Mouse (Mus musculus): ENCODE data around the gene Dqx1. TPM values are rescaled to one million over a fixed set of nuclear protein-coding genes. Genes with fewer than 3 reads are reported as not detected.

Dqx1 gene
- polyA plus RNA-seq, 1 experiment from 2014 or later = 0.23 TPM

GRCm38 (mm10) chr6:83098411-83098810 is 40.8 kb downstream of the Dqx1 start:
- H3K79me2 ChIP-seq (ENCODE audit: inconsistent target) = peaks cover 11% of the 10 kb centered on the region
- WGBS (ENCODE audit: missing documents) = 92% methylated on average over 2 of the region's 2 CpGs
- no peak overlapping the region for H3K4me3 ChIP-seq (ENCODE audit: inconsistent target)
- no peak overlapping the region for H3K27ac ChIP-seq
- H3K36me3 ChIP-seq (ENCODE audit: inconsistent target) = no peaks in the 10 kb centered on the region

- Histone ChIP-seq H3K36me3 (ENCODE audit: inconsistent target) (peaks cover 15% of the 10 kb centered on the region; the same call in 1 of the 2 replicates), H3K27ac (peak within 1 kb of the TSS; percentile 37), H3K4me3 (ENCODE audit: inconsistent target) (peak within 1 kb of the TSS; percentile 39), H3K79me2 (ENCODE audit: inconsistent target) (peaks cover 13% of the 10 kb centered on the region)
- under 1% methylated on average over 25 of the region's 25 CpGs for WGBS (ENCODE audit: missing documents)
Measured at GRCm38 (mm10) chr6:83101316-83101687, 43.7 kb downstream of the Dqx1 start, which contains the start of the genes Ccdc142 and Gm42688. Gene Ccdc142, plus strand, starts transcription at chr6:83101601. Gene Gm42688, plus strand, starts transcription at chr6:83101617.

DNA sequence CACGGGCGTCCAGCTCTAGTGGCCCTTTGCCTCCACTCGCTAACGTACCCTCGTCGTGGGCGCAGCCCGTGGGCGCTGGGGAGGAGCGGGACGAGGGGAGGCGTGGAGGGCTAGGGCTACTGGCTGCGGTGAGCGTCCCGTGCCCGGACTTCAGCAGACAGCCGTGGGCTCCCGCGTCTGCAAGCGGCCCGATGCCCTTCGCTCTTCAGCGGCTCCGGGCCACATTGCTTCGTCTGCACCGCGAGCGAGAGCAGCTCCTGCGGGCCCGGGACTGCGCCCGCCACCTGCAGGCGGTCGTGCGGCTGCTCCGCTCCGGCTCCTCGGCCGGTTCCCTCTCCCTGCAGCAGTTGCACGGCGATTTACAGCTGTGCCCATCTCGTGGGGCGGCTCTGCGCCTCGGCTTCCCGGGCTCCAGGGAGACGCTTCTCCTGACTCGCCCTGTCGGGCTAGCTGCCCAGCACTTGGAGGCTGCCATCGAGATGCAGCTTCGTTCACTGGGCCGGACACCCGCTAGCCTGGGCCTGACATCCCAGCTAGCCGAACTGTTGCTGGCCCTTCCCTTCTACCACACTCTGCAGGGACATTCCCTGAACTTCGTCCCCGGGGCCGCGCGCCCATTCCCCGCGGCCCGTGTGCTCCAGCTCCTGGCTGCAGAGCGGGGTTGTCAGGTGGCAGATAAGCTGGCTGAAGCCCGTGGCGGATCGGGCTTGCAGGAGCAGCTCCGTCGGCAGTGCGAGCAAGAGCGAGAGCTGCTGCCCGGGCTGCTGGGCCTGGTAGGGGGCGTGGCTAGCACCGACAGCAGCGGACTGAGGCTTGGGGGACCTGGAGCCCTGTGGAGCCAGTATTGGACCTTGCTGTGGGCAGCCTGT is 44.3 kb downstream of the Dqx1 start:
- Histone ChIP-seq H3K36me3 (ENCODE audit: inconsistent target) (peaks cover 15% of the 10 kb centered on the region; the same call in 1 of the 2 replicates), H3K27ac (peak overlapping the region; percentile 37; the same call in 1 of the 2 replicates), H3K79me2 (ENCODE audit: inconsistent target) (peaks cover 13% of the 10 kb centered on the region), H3K4me3 (ENCODE audit: inconsistent target) (peak overlapping the region; percentile 39)
- 1% methylated on average over 57 of the region's 74 CpGs for WGBS (ENCODE audit: missing documents)

DNA sequence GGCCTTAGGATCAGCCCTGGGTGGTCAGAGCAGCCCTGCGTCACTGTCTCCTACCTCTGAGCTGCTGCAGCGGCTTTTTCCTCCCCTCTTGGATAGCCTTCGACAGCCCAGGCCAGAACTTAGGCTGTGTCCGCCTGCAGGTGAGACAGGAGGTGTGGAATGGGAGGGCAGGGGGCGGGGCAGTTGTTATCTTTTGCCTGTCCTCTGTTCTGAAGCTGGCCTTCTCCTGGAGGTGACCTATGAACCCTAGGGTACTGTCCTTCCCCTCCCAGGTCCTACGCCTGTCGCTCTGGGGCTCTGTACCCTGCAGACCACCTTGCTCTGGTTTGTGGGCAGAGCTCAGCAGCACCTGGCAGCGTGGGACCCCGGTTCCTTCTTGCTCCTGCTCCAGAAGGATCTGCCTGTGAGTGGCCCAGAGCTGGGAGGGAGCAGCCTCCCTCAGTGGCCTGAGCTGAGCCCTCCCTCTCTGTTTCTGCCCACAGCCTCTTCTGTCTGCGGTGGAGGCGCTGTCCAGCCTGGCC is 45.5 kb downstream of the Dqx1 start:
- no peak overlapping the region for H3K27ac ChIP-seq
- WGBS (ENCODE audit: missing documents) = 87% methylated on average over 11 of the region's 11 CpGs
- H3K36me3 ChIP-seq (ENCODE audit: inconsistent target) = peaks cover 18% of the 10 kb centered on the region; the same call in 1 of the 2 replicates
- no peak overlapping the region for H3K4me3 ChIP-seq (ENCODE audit: inconsistent target)
- H3K79me2 ChIP-seq (ENCODE audit: inconsistent target) = peaks cover 13% of the 10 kb centered on the region

GRCm38 (mm10) chr6:83104158-83104557 is 46.5 kb downstream of the Dqx1 start:
- H3K27ac ChIP-seq = no peak overlapping the region
- whole genome bisulfite sequencing (ENCODE audit: missing documents) = 93% methylated on average over 3 of the region's 4 CpGs
- H3K4me3 ChIP-seq (ENCODE audit: inconsistent target) = no peak overlapping the region
- H3K79me2 ChIP-seq (ENCODE audit: inconsistent target) = peaks cover 14% of the 10 kb centered on the region
- peaks cover 18% of the 10 kb centered on the region; the same call in 1 of the 2 replicates for H3K36me3 ChIP-seq (ENCODE audit: inconsistent target)

DNA sequence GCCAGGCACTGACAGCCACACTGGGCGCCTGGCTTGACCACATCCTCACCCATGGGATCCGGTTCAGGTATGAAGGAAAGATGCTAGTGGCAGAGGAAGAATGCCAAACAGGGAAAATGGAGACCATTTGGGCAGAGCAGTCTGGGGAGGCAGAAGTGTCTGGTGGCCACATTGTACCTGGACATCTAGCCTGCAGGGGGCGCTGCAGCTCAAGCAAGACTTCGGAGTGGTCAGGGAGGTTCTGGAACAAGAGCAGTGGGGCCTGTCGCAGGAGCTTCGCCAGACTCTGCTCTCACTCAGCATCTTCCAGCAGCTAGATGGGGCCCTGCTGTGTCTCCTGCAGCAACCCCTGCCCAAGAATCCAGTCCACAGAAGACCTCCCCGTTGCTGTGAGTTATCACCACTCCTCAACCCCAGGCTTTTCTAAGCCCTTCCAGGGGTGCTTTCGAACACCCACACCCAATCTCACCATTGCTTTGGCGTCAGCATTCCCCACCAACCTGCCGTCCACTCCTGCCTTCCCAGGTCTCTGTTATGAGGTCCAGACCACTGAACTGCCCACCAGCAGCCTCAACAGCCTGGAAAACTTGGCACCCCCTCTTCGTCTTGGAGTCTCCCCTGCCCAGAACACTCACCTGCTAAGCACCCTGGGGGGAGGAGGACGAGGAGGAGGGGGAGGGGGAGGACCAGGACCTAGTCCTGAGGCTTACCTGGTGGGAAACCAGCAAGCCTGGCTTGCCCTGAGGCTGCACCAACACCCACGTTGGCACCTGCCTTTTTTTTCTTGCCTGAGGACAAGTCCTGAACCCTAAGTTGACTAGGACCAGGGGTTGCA is 50.1 kb downstream of the Dqx1 start:
- Histone ChIP-seq H3K4me3 (ENCODE audit: inconsistent target) (peak overlapping the region; percentile 87; the same call in 1 of the 2 replicates), H3K79me2 (ENCODE audit: inconsistent target) (peaks cover 27% of the 10 kb centered on the region), H3K36me3 (ENCODE audit: inconsistent target) (peaks cover 18% of the 10 kb centered on the region; the same call in 1 of the 2 replicates), H3K27ac (0 out of 2 replicates have a peak overlapping the region, but pooled peaks have one; percentile 65)
- WGBS (ENCODE audit: missing documents) = 53% methylated on average over 13 of the region's 13 CpGs

DNA sequence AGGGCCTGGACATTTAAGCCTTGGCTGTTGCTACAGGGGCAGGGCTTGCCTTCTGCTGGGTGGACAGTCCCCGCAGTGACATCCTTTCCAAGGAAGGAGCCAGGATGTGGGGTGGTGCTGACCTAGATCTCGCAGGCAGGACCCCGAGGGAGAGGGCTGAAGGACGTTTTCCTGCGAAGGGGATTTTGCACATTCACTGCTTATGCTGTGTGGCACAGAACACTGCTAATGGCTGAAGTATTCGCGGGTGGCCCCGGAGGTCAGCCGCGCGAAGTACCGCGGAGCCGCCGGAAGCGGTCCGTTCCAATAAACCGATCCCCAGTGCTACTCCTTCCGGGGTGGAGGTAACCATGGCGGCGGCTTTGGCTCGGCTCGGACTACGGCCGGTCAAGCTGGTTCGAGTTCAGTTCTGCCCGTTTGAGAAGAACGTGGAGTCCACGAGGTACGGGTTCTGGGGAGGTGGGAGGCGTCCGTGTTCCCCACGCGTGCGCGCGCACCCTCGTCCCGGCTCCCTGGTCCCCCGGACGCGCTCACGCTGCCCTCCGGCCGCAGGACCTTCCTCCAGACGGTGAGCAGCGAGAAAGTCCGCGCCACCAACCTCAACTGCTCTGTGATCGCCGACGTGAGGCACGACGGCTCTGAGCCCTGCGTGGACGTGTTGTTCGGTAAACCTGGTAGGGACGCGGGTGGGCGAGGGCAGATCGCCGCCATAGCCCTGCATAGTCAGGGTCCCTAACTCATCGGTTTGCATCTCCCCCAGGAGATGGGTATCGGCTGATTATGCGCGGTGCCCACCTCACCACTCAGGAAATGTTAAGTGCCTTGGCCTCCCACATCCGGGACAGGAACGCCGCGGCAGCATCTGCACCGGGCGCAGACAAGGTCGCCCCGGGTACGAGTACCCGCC is 51.4 kb downstream of the Dqx1 start, which contains the start of gene Mrpl53:
TSS of gene Mrpl53 (plus strand) at position 279 of the 907 bp plus-strand sequence.
- under 1% methylated on average over 61 of the region's 76 CpGs for WGBS (ENCODE audit: missing documents)
- Histone ChIP-seq H3K4me3 (ENCODE audit: inconsistent target) (peak within 1 kb of the TSS; percentile 87), H3K27ac (peak within 1 kb of the TSS; percentile 65), H3K79me2 (ENCODE audit: inconsistent target) (peaks cover 25% of the 10 kb centered on the region; the same call in 1 of the 2 replicates), H3K36me3 (ENCODE audit: inconsistent target) (peaks cover 16% of the 10 kb centered on the region; the same call in 1 of the 2 replicates)

- no peak overlapping the region for H3K27ac ChIP-seq
- 88% methylated on average over 4 of the region's 4 CpGs for WGBS (ENCODE audit: missing documents)
Measured at GRCm38 (mm10) chr6:83111510-83112136, 54.0 kb downstream of the Dqx1 start.

GRCm38 (mm10) chr6:83115011-83115671 is 57.5 kb downstream of the Dqx1 start, which contains the start of gene Mogs:
Gene Mogs, plus strand, starts transcription at chr6:83115496.
- H3K79me2 ChIP-seq (ENCODE audit: inconsistent target) = peaks cover 32% of the 10 kb centered on the region; the same call in 1 of the 2 replicates
- no peaks in the 10 kb centered on the region for H3K36me3 ChIP-seq (ENCODE audit: inconsistent target)
- WGBS (ENCODE audit: missing documents) = under 1% methylated on average over 58 of the region's 58 CpGs
- peak within 1 kb of the TSS; percentile 83 for H3K4me3 ChIP-seq (ENCODE audit: inconsistent target)
- peak within 1 kb of the TSS; percentile 72 for H3K27ac ChIP-seq

More at GRCm38 (mm10) chr6:83111510-83112136, 54.0 kb downstream of the Dqx1 start:
- H3K4me3 ChIP-seq (ENCODE audit: inconsistent target) = no peak overlapping the region
- H3K36me3 ChIP-seq (ENCODE audit: inconsistent target) = peaks cover 3% of the 10 kb centered on the region; the same call in 1 of the 2 replicates
- H3K79me2 ChIP-seq (ENCODE audit: inconsistent target) = peaks cover 42% of the 10 kb centered on the region; the same call in 1 of the 2 replicates

- peaks cover 25% of the 10 kb centered on the region; the same call in 1 of the 2 replicates for H3K79me2 ChIP-seq (ENCODE audit: inconsistent target)
- peak overlapping the region; percentile 64 for H3K4me3 ChIP-seq (ENCODE audit: inconsistent target)
- no peaks in the 10 kb centered on the region for H3K36me3 ChIP-seq (ENCODE audit: inconsistent target)
- peak overlapping the region; percentile 15; the same call in 1 of the 2 replicates for H3K27ac ChIP-seq
- 2% methylated on average over 39 of the region's 48 CpGs for WGBS (ENCODE audit: missing documents)
Measured at GRCm38 (mm10) chr6:83115682-83116372, 58.2 kb downstream of the Dqx1 start.

GRCm38 (mm10) chr6:83116373-83117164 is 58.9 kb downstream of the Dqx1 start:
- no peaks in the 10 kb centered on the region for H3K36me3 ChIP-seq (ENCODE audit: inconsistent target)
- 0 out of 2 replicates have a peak overlapping the region, but pooled peaks have one; percentile 15 for H3K27ac ChIP-seq
- 84% methylated on average over 11 of the region's 11 CpGs for WGBS (ENCODE audit: missing documents)
- H3K4me3 ChIP-seq (ENCODE audit: inconsistent target) = peak overlapping the region; percentile 64
- peaks cover 24% of the 10 kb centered on the region; the same call in 1 of the 2 replicates for H3K79me2 ChIP-seq (ENCODE audit: inconsistent target)
